Mouse (Mus musculus): ENCODE measurements around the gene Rnf144a. TPM values are rescaled to one million over a fixed set of nuclear protein-coding genes. Genes with fewer than 3 reads are reported as not detected.
A peak's percentile ranks its signal among the peaks of the same experiment; 100 is the strongest.
"Not testable (repeated sequence)": the region's sequence is repeated elsewhere in the genome, so short reads cannot be mapped to it uniquely, and the experiment has no call there.

The Rnf144a gene
- polyA plus RNA-seq, 1 experiment from 2014 or later, result 3.2 TPM

DNA sequence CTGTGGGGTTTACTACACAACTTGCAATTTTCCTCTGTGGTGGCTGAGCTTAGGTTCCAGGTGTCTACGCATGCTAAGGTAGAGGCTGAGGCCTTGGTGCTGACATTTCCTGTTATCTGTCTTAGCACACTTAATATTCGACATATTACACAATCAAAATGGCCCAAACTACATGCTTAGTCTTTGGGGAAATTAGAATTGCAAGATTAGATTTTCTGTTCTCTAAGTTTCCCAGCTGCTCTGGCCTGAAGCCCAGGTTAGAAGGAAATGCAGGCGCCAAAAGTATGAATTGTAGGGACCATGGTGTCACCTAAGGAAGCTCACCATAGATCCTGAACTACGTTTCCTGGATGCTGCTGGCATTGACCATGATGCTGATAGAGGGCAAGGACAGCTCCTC, 21.3 kb upstream of the Rnf144a start:
- no peaks in the 10 kb centered on the region for H3K4me1 ChIP-seq (ENCODE audit: insufficient read depth)
- no peak overlapping the region for H3K4me3 ChIP-seq (ENCODE audit: low read depth, low read length)
- no peaks in the 10 kb centered on the region for H3K36me3 ChIP-seq (replicated peaks; ENCODE audit: insufficient read depth, low read length)
- TF ChIP-seq CTCF (IDR thresholded peaks at IDR 0.05; ENCODE audit: low read depth) (no peak), EP300 (IDR thresholded peaks at IDR 0.05; ENCODE audit: low read depth) (no peak)
- H3K9me3 ChIP-seq (ENCODE audit: low read length), result no peaks in the 10 kb centered on the region
- H3K27me3 ChIP-seq (ENCODE audit: insufficient read depth, low read length), result no peaks in the 10 kb centered on the region
- H3K27ac ChIP-seq (ENCODE audit: low read depth), result no peak overlapping the region
- DNase-seq, result no peak
- H3K9ac ChIP-seq (replicated peaks), result no peak overlapping the region
- H3K4me2 ChIP-seq (ENCODE audit: low read depth, low read length), result no peak overlapping the region
- ATAC-seq, result no peak
- WGBS (ENCODE audit: insufficient replicate concordance), result 68% methylated on average over 4 of the region's 4 CpGs

DNA sequence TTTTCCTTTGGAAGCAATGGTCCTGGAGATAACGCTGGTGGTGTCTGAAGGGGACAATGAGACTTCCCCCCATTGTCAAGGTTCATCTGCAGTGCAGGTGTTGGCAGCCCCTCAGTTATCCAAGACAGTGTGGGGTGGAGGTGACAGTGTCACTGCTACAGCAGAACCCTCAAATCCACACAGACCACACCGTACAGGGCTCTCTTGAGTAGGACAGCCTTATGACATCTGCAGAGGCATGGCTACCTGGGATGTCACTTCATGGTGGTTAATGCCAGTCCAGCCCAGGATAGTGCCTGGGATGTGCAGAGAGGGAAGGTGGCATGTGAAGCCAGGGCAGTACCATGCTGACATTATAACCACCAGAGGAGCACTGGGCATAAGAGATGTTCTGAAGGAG, 13.7 kb upstream of the Rnf144a start:
- not testable (repeated sequence) for H3K4me3 ChIP-seq (ENCODE audit: low read depth, low read length); H3K4me1 ChIP-seq (ENCODE audit: insufficient read depth); H3K27ac ChIP-seq (ENCODE audit: low read depth); H3K4me2 ChIP-seq (ENCODE audit: low read depth, low read length); ATAC-seq; H3K9me3 ChIP-seq (ENCODE audit: low read length); H3K27me3 ChIP-seq (ENCODE audit: insufficient read depth, low read length); DNase-seq; H3K36me3 ChIP-seq (replicated peaks; ENCODE audit: insufficient read depth, low read length); H3K9ac ChIP-seq (replicated peaks)
- 78% methylated on average over 2 of the region's 2 CpGs for WGBS (ENCODE audit: insufficient replicate concordance)

GRCm38 (mm10) chr12:26424841-26425240, 9.8 kb upstream of the Rnf144a start:
- WGBS (ENCODE audit: insufficient replicate concordance), result 93% methylated on average over 2 of the region's 2 CpGs
- no peak for DNase-seq

DNA sequence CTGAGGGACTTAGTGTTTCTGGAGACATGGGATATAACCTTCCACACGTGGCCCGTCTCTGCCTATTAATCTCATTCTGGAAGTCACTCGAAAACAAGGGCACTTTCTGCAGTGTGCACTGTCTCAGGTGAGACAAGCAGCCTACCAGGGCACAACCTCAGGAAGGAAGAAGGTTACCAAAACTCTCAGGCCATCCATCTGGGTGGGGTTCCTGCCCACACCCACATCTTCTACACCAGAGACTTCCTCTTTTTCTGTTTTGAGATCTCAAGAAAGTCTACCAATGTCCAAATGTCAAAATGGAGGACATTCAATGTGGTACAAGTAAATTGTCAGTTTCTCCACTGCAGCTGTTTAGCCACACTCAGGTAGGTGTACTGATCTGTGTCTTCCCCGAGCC, 3.3 kb upstream of the Rnf144a start:
- Histone ChIP-seq H3K4me2 (ENCODE audit: low read depth, low read length) (no peak overlapping the region), H3K9me3 (ENCODE audit: low read length) (no peaks in the 10 kb centered on the region), H3K9ac (replicated peaks) (no peak overlapping the region), H3K4me1 (ENCODE audit: insufficient read depth) (no peaks in the 10 kb centered on the region; the same call in 1 of the 2 replicates), H3K27ac (ENCODE audit: low read depth) (peak overlapping the region; percentile 23; the same call in 1 of the 2 replicates), H3K36me3 (replicated peaks; ENCODE audit: insufficient read depth, low read length) (no peaks in the 10 kb centered on the region), H3K27me3 (ENCODE audit: insufficient read depth, low read length) (peaks cover 13% of the 10 kb centered on the region), H3K4me3 (ENCODE audit: low read depth, low read length) (no peak overlapping the region)
- ATAC-seq, result no peak
- no peak for DNase-seq
- TF ChIP-seq EP300 (IDR thresholded peaks at IDR 0.05; ENCODE audit: low read depth) (no peak), CTCF (IDR thresholded peaks at IDR 0.05; ENCODE audit: low read depth) (no peak)
- WGBS (ENCODE audit: insufficient replicate concordance), result 43% methylated on average over 4 of the region's 4 CpGs

More at GRCm38 (mm10) chr12:26424841-26425240, 9.8 kb upstream of the Rnf144a start:
- Histone ChIP-seq H3K4me1 (ENCODE audit: insufficient read depth) (no peaks in the 10 kb centered on the region; the same call in 1 of the 2 replicates), H3K27ac (ENCODE audit: low read depth) (no peak overlapping the region), H3K9me3 (ENCODE audit: low read length) (no peaks in the 10 kb centered on the region), H3K4me3 (ENCODE audit: low read depth, low read length) (no peak overlapping the region), H3K36me3 (replicated peaks; ENCODE audit: insufficient read depth, low read length) (no peaks in the 10 kb centered on the region), H3K4me2 (ENCODE audit: low read depth, low read length) (no peak overlapping the region), H3K9ac (replicated peaks) (no peak overlapping the region), H3K27me3 (ENCODE audit: insufficient read depth, low read length) (no peaks in the 10 kb centered on the region)
- peak; percentile 67 for TF ChIP-seq CTCF (IDR thresholded peaks at IDR 0.05; ENCODE audit: low read depth)
- TF ChIP-seq EP300 (IDR thresholded peaks at IDR 0.05; ENCODE audit: low read depth), result no peak
- ATAC-seq, result no peak

- peaks cover 13% of the 10 kb centered on the region for H3K27me3 ChIP-seq (ENCODE audit: insufficient read depth, low read length)
- no peak for ATAC-seq
- 72% methylated on average over 7 of the region's 7 CpGs for WGBS (ENCODE audit: insufficient replicate concordance)
Measured at GRCm38 (mm10) chr12:26416636-26417295, 1.7 kb upstream of the Rnf144a start.

DNA sequence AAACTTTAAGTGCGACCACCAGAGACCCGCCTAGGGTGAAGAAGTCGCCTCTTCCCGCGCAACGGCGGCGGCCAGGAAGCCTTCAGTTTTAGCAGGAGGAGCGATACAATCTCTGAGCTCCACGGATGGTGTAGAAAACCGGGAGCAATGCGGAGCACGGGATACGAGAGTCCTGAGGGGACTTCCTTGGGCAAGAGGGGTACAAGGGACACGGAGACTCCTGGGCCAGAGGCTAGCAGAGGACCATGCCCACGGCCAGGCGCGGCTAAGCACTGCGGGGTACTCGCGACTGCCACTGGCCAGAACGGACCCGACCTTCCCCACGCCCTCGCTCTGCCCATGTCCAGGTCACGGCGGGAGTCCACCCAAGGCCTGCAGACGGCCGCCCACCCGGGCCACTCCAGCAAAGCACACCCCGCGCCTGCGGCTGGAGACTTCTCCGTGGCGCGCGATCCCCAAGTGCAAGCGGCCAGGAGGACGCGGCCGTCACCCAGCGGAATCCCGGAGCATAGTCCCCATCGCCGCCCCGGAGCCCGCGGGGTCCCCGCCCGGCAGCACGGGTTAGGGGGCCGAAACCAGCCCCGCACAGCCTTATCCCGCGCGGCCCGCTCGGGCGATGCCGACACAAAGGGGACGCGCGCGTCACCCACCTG, 477 bp downstream of the Rnf144a start:
- Histone ChIP-seq H3K27ac (ENCODE audit: low read depth) (peak overlapping the region; percentile 49), H3K9me3 (ENCODE audit: low read length) (no peaks in the 10 kb centered on the region), H3K36me3 (replicated peaks; ENCODE audit: insufficient read depth, low read length) (no peaks in the 10 kb centered on the region), H3K4me1 (ENCODE audit: insufficient read depth) (peaks cover 4% of the 10 kb centered on the region), H3K27me3 (ENCODE audit: insufficient read depth, low read length) (peaks cover 13% of the 10 kb centered on the region), H3K4me2 (ENCODE audit: low read depth, low read length) (peak overlapping the region; percentile 88), H3K9ac (replicated peaks) (peak overlapping the region; percentile 57), H3K4me3 (ENCODE audit: low read depth, low read length) (peak overlapping the region; percentile 69)
- DNase-seq (peak; percentile 57), ATAC-seq (peak; percentile 66)
- TF ChIP-seq EP300 (IDR thresholded peaks at IDR 0.05; ENCODE audit: low read depth) (no peak), CTCF (IDR thresholded peaks at IDR 0.05; ENCODE audit: low read depth) (no peak)
- WGBS (ENCODE audit: insufficient replicate concordance), result 1% methylated on average over 51 of the region's 64 CpGs

More at GRCm38 (mm10) chr12:26416636-26417295, 1.7 kb upstream of the Rnf144a start:
- no peaks in the 10 kb centered on the region; the same call in 1 of the 2 replicates for H3K4me1 ChIP-seq (ENCODE audit: insufficient read depth)
- no peak for DNase-seq
- H3K4me3 ChIP-seq (ENCODE audit: low read depth, low read length), result no peak overlapping the region
- H3K4me2 ChIP-seq (ENCODE audit: low read depth, low read length), result no peak overlapping the region
- H3K27ac ChIP-seq (ENCODE audit: low read depth), result no peak overlapping the region
- no peak for TF ChIP-seq CTCF (IDR thresholded peaks at IDR 0.05; ENCODE audit: low read depth)
- TF ChIP-seq EP300 (IDR thresholded peaks at IDR 0.05; ENCODE audit: low read depth), result no peak
- H3K36me3 ChIP-seq (replicated peaks; ENCODE audit: insufficient read depth, low read length), result no peaks in the 10 kb centered on the region
- no peak overlapping the region for H3K9ac ChIP-seq (replicated peaks)
- H3K9me3 ChIP-seq (ENCODE audit: low read length), result no peaks in the 10 kb centered on the region

Measured in liver, postnatal 0 days (tissue).